Mouse (Mus musculus): ENCODE measurements around the gene Fam234b.

- no peak for TF ChIP-seq CTCF (IDR thresholded peaks at IDR 0.05; ENCODE audit: extremely low read depth, insufficient read length, insufficient replicate concordance, low read depth, low read length)
- TF ChIP-seq POLR2A (IDR thresholded peaks at IDR 0.05; ENCODE audit: low read depth, low read length), result no peak
Observed at GRCm38 (mm10) chr6:135167380-135168311, 30.1 kb upstream of the Fam234b start.

All from small intestine, adult 2 months (tissue).